Mouse (Mus musculus): ENCODE measurements around the gene Akr1d1. TPM values are rescaled to one million over a fixed set of nuclear protein-coding genes. Genes with fewer than 3 reads are reported as not detected.

Gene Akr1d1
- total RNA-seq, 1 experiment from 2014 or later, result not detected

DNA sequence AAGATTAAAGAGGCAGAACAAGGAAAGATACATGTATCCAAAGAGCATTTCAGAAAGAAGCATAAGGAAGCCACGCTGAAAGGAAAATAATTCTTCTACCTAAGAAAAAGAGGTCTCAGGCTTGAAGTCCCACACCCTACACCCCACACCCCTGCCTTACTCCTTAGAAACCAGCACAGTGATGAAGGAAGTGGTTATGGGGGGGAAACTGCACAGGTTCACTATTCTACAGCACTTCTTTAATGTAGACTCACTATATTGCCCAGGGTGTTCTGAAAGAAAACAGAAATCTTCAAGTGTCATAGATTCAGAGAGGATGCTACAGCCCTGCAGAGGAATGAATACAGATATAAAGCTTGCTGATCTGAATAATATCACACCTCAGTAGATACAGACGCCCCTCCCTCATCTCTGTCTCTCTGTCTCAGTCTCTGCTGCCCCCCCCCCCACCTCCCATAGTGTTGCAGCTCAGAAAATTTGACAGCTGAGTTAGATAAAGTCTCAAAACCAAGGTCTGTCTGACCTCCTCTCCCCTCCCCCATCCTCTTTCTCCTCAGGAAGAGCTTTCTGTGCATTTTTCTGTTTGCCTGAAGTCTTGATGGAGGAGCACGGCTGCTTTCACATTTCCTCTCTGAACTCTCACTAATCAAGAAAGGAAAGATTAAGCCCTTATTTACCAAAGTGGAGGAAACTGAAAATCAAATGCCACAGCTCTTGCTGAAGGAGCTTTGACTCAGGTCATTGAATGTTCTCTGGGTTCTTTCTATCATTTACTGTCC, 77.7 kb downstream of the Akr1d1 start:
- ATAC-seq (ENCODE audit: extremely low read depth, insufficient number of reproducible peaks, low FRiP score, poor library complexity, severe bottlenecking), result peak; percentile 74; the same call in 1 of the 2 replicates

DNA sequence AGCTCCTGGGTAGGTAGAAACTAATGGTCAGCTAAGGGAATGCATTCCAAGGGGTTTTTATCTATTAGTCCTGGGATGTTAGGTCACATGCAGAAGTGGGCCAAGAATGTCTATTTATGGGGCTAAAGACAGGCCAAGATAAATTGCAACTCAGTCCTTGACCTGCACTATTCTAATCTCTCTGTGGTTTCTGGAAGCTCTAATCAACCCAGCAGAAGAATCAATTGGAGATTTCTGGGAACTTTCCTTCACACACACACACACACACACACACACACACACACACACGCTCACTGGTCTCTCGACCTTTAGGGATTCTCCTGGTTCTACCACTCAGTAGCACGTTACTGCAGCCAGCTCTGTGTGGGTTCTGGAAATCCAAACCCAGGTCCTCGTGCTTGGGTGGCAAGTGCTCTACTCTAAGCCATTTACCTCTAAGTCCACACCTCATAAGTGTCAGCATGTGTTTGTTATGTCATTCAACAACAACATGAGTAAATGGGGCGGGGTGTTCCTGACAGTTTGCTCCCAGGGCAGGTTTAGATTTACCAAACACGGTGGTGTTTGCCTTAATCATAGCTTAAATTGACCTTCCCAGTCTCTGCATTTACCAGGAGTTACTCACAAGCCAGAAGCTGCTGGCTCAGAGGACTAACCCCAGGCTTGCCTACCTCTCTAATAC, 82.8 kb downstream of the Akr1d1 start:
- ATAC-seq (ENCODE audit: extremely low read depth, insufficient number of reproducible peaks, low FRiP score, poor library complexity, severe bottlenecking), result no peak

DNA sequence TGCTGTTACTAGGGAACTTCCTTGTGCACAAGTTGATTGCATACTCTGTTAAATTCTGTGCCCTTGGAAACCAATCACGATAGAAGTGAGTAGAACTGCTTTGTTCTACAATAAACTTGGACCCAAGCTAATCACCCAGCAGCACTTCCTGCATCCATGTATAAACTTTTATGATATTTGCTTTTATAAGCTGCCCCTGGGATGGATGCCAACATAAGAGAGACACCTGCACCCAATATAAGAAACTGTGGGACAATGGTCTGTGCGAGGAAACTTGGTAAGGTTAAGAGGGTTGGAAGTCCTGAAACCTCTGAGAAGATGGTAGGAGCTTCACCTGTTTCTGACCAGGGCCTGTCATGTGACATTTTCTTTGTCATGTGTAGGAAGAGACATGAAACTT, 85.5 kb downstream of the Akr1d1 start:
- ATAC-seq (ENCODE audit: extremely low read depth, insufficient number of reproducible peaks, low FRiP score, poor library complexity, severe bottlenecking), result no peak

DNA sequence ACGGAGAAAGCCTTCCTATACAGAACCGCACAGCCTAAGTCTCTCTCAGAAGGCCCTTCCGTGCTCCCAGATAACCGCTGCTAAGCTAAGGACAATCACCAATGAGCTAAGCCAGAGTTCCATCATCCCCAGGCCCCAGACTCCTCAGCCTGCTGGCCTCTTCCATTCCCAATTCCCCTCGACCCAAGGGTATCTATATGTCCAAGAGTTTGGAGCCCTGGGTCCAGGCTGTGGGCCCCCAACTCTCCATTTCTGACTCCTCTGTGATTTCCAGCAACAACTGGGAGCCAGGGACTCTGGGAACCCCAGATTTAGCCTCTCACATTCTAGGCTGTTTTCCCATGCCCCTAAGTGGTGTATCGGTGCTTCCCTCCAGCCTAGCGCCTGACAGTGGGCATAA, 86.2 kb downstream of the Akr1d1 start:
- ATAC-seq (ENCODE audit: extremely low read depth, insufficient number of reproducible peaks, low FRiP score, poor library complexity, severe bottlenecking), result no peak

DNA sequence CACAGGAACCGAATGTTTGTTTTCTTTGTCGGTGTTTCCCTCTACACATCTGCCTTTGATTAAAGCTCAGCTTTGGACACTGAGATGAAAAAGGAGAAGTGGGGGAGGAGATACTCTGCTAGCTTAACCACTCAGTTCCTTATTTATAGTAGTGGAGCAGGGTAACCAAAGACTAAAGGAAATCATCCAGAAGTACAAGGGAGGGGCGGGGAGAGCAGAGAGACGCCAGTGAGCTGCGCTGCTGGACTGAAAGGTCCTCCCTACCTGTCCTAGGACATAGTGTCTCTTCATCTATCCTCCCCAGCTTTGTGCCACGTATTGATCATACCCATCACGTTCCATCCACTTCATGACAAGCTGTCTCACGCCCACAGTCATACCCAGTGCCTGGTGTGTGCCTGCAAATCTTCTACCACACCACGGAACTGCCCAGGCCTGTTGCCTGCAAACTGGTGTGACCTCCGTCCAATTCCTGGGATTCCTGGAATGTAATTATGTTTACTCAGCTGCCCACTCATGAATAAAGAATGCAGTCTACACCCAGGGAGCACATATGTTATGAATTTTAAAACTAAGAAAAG, 87.5 kb downstream of the Akr1d1 start:
- peak; percentile 95 for ATAC-seq (ENCODE audit: extremely low read depth, insufficient number of reproducible peaks, low FRiP score, poor library complexity, severe bottlenecking)

Other genes starting within 250 kb of the Akr1d1 start
- gene Dgki, start 230.0 kb upstream of the Akr1d1 start, total RNA-seq (2017), result not detected in 2 replicates
- 2.0 and 2.3 TPM in 2 replicates for gene Creb3l2, start 88.0 kb upstream of the Akr1d1 start, total RNA-seq (2017)